Mouse (Mus musculus) kidney, embryonic 16.5 days (tissue): ENCODE results near the gene Mpdz. TPM values are rescaled to one million over a fixed set of nuclear protein-coding genes. Genes with fewer than 3 reads are reported as not detected.

ENCODE experiments used
- ATAC-seq: fragments of 200-750 bp; cut with Nextera tagmentation; 2 replicates; pipeline ENCODE4 v1.8.0; 2017; ENCODE audit warnings: moderate TSS enrichment; ENCODE audit not compliant: low FRiP score, low TSS enrichment
- H3K27ac ChIP-seq: fragments of 300-500 bp; sonication (generic); 2 replicates; pipeline ENCODE4 v1.5.1; 2014; ENCODE audit warnings: low read length
- H3K27me3 ChIP-seq: fragments of 300-500 bp; sonication (generic); 2 replicates; pipeline ENCODE4 v1.6.1; 2014; ENCODE audit warnings: low read length, control low read depth, mixed read lengths; ENCODE audit not compliant: insufficient read depth
- H3K36me3 ChIP-seq: fragments of 300-500 bp; sonication (generic); 2 replicates; pipeline ENCODE4 v1.6.1; 2014; ENCODE audit warnings: low read length, control low read depth, mixed read lengths; ENCODE audit not compliant: insufficient read depth
- H3K4me1 ChIP-seq: fragments of 300-500 bp; sonication (generic); 2 replicates; pipeline ENCODE4 v1.6.1; 2014; ENCODE audit warnings: low read length, control low read depth, mixed read lengths; ENCODE audit not compliant: insufficient read depth
- H3K4me2 ChIP-seq: fragments of 300-500 bp; sonication (generic); replicated peaks from 2 replicates; pipeline ENCODE4 v1.6.1; 2014; ENCODE audit warnings: low read depth, low read length
- H3K4me3 ChIP-seq: fragments of 300-500 bp; sonication (generic); 2 replicates; pipeline ENCODE4 v1.5.1; 2014; ENCODE audit warnings: mild to moderate bottlenecking, low read length
- H3K9ac ChIP-seq: fragments of 300-500 bp; sonication (generic); replicated peaks from 2 replicates; pipeline ENCODE4 v1.6.1; 2014; ENCODE audit warnings: low read length
- H3K9me3 ChIP-seq: fragments of 300-500 bp; sonication (generic); 2 replicates; pipeline ENCODE4 v1.6.1; 2016; ENCODE audit warnings: low read length, control low read depth
- WGBS: fragments of 180-500 bp; shearing (Covaris S2); extraction: QIAGEN DNeasy Blood & Tissue Kit; methylation state at CpG from one replicate; pipeline ENCODE4 v1.1.7; 2014; 5-methylcytosine and 5-hydroxymethylcytosine counted together
- polyA plus RNA-seq: library from polyadenylated mRNA; unstranded; fragments of >200 nt; fragmentation: Nextera tagmentation; extraction: Ambion mirVana; gene quantifications from 2 replicates; pipeline ENCODE4 v1.2.1, GENCODE M21; 2015

Mpdz gene
- polyA plus RNA-seq = 32.3 and 36.2 TPM in 2 replicates

DNA sequence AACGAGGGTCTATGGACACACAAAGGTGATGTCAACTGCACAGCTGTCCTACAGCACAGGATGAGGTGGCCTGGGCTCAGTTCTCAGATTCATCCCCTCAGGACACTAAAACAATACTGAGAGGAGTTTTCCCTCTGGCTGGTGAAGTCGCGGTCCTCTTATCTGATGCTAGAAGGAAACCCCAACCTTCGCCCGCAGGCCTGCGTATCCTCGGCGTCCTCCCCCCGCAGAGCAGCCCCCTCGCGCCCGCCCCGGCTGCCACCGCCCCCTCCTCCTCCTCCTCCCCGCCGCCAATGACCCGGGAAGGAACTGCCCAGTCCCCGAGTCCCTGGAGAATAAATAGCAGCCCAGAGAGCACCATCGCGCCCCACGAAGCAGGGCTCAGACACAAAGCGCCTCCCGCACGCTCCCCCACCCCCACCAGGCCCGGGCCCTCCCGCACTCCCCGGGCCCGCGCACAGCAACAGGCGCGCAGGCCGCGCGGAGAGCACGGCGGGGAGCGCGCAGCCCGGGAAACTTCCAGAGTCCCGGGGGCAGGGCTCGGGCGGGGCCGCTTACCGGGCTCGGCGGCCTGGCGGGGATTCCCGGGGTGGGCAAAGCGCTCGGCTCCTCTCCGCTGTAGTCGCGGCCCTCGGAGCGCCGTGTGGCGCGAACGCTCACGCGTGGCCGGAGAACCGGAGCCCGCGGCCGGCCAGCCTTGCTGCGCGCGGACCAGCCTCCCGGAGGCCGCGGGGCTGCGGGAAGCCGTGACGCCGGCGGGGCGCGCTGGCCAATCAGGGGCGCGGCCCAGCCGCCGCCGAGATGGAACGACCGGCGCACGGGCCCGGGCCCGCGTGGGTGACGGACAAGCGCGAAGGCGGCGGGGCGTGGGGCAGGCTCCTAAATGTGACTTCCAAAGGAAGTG lies at the start of gene Mpdz:
TSS of gene Mpdz (minus strand) at position 738 of the 904 bp plus-strand sequence.
- peak; percentile 96 for ATAC-seq
- no peaks in the 10 kb centered on the region for H3K36me3 ChIP-seq
- H3K27me3 ChIP-seq = no peaks in the 10 kb centered on the region
- H3K4me2 ChIP-seq = peak within 1 kb of the TSS; percentile 74
- no peaks in the 10 kb centered on the region for H3K9me3 ChIP-seq
- WGBS = under 1% methylated on average over 79 of the region's 97 CpGs
- peaks cover 16% of the 10 kb centered on the region for H3K4me1 ChIP-seq
- H3K4me3 ChIP-seq = peak within 1 kb of the TSS; percentile 70
- peak within 1 kb of the TSS; percentile 95 for H3K9ac ChIP-seq
- H3K27ac ChIP-seq = peak within 1 kb of the TSS; percentile 90

GRCm38 (mm10) chr4:81490556-81490955 lies 47.9 kb upstream of the Mpdz start:
- H3K27ac ChIP-seq = no peak overlapping the region
- no peak overlapping the region for H3K9ac ChIP-seq
- no peak overlapping the region for H3K4me3 ChIP-seq
- H3K4me2 ChIP-seq = no peak overlapping the region
- no peaks in the 10 kb centered on the region for H3K9me3 ChIP-seq
- 58% methylated on average over 2 of the region's 2 CpGs for WGBS
- H3K36me3 ChIP-seq = no peaks in the 10 kb centered on the region
- H3K27me3 ChIP-seq = no peaks in the 10 kb centered on the region
- no peak for ATAC-seq
- no peaks in the 10 kb centered on the region for H3K4me1 ChIP-seq

DNA sequence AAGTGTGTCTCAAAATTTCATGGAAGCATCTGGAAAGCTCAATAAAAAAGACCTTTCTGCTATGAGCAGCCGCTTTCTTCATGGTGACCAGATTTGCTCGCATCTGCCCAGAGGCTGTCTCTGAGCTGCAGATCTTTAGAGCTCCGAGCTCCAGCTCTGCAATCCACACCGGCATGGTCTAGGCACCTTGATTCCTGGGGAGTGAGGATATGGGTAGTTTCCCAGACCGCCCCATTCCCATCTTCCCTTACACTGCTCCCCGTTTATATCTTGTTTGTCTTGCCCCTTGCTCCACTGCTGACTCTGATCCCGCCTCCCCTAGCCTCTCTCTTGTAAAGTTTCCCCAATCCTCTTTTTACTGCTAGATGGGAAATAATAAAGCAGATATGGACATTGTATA lies 42.0 kb upstream of the Mpdz start:
- no peak overlapping the region for H3K9ac ChIP-seq
- WGBS = 69% methylated on average over 7 of the region's 7 CpGs
- H3K36me3 ChIP-seq = no peaks in the 10 kb centered on the region
- H3K27me3 ChIP-seq = no peaks in the 10 kb centered on the region
- H3K4me1 ChIP-seq = peaks cover 3% of the 10 kb centered on the region; the same call in 1 of the 2 replicates
- no peaks in the 10 kb centered on the region for H3K9me3 ChIP-seq
- ATAC-seq = no peak
- H3K4me3 ChIP-seq = no peak overlapping the region
- H3K27ac ChIP-seq = no peak overlapping the region
- no peak overlapping the region for H3K4me2 ChIP-seq

- 62% methylated on average over 18 of the region's 18 CpGs for WGBS
Measured at GRCm38 (mm10) chr4:81483887-81484602, 41.4 kb upstream of the Mpdz start.

DNA sequence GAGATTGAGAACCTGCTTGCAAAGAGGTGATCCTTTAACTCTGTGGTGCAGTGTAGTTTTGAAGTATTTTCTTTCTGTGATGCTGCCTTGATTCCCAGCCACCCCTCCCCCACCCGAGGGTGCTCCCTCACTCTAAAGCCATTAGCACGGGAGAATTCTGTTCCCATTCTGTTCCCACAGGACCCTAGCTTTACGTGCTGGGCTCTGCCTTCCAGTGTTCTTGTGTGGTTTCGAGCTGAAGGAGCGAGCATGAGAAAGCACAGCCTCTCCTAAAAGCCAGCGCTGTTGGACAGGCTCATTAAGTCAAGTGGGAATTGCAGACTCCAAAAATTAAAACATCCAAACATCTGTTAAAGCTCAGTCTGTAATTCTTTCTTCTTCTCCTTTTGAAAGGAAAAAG lies 40.5 kb upstream of the Mpdz start:
- 16% methylated on average over 6 of the region's 6 CpGs for WGBS

More at GRCm38 (mm10) chr4:81483887-81484602, 41.4 kb upstream of the Mpdz start:
- H3K4me2 ChIP-seq = no peak overlapping the region
- H3K36me3 ChIP-seq = no peaks in the 10 kb centered on the region
- no peak for ATAC-seq
- H3K27me3 ChIP-seq = no peaks in the 10 kb centered on the region
- H3K4me1 ChIP-seq = peaks cover 3% of the 10 kb centered on the region; the same call in 1 of the 2 replicates
- no peak overlapping the region for H3K27ac ChIP-seq
- H3K9ac ChIP-seq = no peak overlapping the region
- no peak overlapping the region for H3K4me3 ChIP-seq
- H3K9me3 ChIP-seq = no peaks in the 10 kb centered on the region

GRCm38 (mm10) chr4:81466821-81467220 lies 24.2 kb upstream of the Mpdz start:
- ATAC-seq = no peak
- H3K4me1 ChIP-seq = no peaks in the 10 kb centered on the region

More for the DNA sequence above, 40.5 kb upstream of the Mpdz start:
- ATAC-seq = no peak
- H3K27me3 ChIP-seq = no peaks in the 10 kb centered on the region
- H3K36me3 ChIP-seq = no peaks in the 10 kb centered on the region
- no peak overlapping the region for H3K27ac ChIP-seq
- H3K9me3 ChIP-seq = no peaks in the 10 kb centered on the region
- peaks cover 3% of the 10 kb centered on the region; the same call in 1 of the 2 replicates for H3K4me1 ChIP-seq
- H3K4me2 ChIP-seq = peak overlapping the region; percentile 29
- no peak overlapping the region for H3K4me3 ChIP-seq
- no peak overlapping the region for H3K9ac ChIP-seq

GRCm38 (mm10) chr4:81465172-81465571 lies 22.6 kb upstream of the Mpdz start:
- WGBS = 78% methylated on average over 3 of the region's 3 CpGs
- Histone ChIP-seq H3K4me2 (no peak overlapping the region), H3K4me3 (no peak overlapping the region), H3K9ac (no peak overlapping the region), H3K9me3 (no peaks in the 10 kb centered on the region), H3K27ac (no peak overlapping the region), H3K36me3 (no peaks in the 10 kb centered on the region), H3K4me1 (no peaks in the 10 kb centered on the region), H3K27me3 (no peaks in the 10 kb centered on the region)
- ATAC-seq = no peak

More at GRCm38 (mm10) chr4:81466821-81467220, 24.2 kb upstream of the Mpdz start:
- Histone ChIP-seq H3K27me3 (no peaks in the 10 kb centered on the region), H3K36me3 (no peaks in the 10 kb centered on the region), H3K4me3 (no peak overlapping the region), H3K4me2 (no peak overlapping the region), H3K9me3 (no peaks in the 10 kb centered on the region), H3K9ac (no peak overlapping the region), H3K27ac (no peak overlapping the region)
- WGBS = 85% methylated on average over 4 of the region's 4 CpGs

- H3K36me3 ChIP-seq = no peaks in the 10 kb centered on the region
Measured at GRCm38 (mm10) chr4:81462253-81462652, 19.6 kb upstream of the Mpdz start.

GRCm38 (mm10) chr4:81458921-81459320 lies 16.3 kb upstream of the Mpdz start:
- H3K4me1 ChIP-seq = no peaks in the 10 kb centered on the region
- H3K4me2 ChIP-seq = no peak overlapping the region
- no peak overlapping the region for H3K9ac ChIP-seq
- 59% methylated on average over 1 of the region's 1 CpGs for WGBS
- H3K36me3 ChIP-seq = no peaks in the 10 kb centered on the region
- no peaks in the 10 kb centered on the region for H3K9me3 ChIP-seq
- no peaks in the 10 kb centered on the region for H3K27me3 ChIP-seq
- ATAC-seq = no peak
- H3K27ac ChIP-seq = no peak overlapping the region
- H3K4me3 ChIP-seq = no peak overlapping the region

More at GRCm38 (mm10) chr4:81462253-81462652, 19.6 kb upstream of the Mpdz start:
- no peaks in the 10 kb centered on the region for H3K4me1 ChIP-seq
- H3K27me3 ChIP-seq = no peaks in the 10 kb centered on the region
- H3K9ac ChIP-seq = no peak overlapping the region
- 73% methylated on average over 4 of the region's 4 CpGs for WGBS
- ATAC-seq = no peak
- H3K4me3 ChIP-seq = no peak overlapping the region
- no peaks in the 10 kb centered on the region for H3K9me3 ChIP-seq
- no peak overlapping the region for H3K27ac ChIP-seq
- no peak overlapping the region for H3K4me2 ChIP-seq
